Comparison of ENCODE assay signal across 10 mouse cellular contexts in genomic region chr15:9130772-9131498, GRCm38 (mm10). TPM values are rescaled to one million over a fixed set of nuclear protein-coding genes. Genes with fewer than 3 reads are reported as not detected.
DNase-seq lines count a peak whose midpoint lies in the region; ATAC-seq and TF ChIP-seq lines count a peak whose summit lies in the region.
"Had no signal": no experiment of that assay in that cellular context is flagged by ENCODE, and none has a peak within 500 bp of the region (broad histone marks: within the 10 kb centered on the region; RNA-seq: fewer than 3 reads in every experiment).

No protein-coding gene starts in this region.

- H3K9ac ChIP-seq in forebrain, embryonic 13.5 days, result no peak overlapping the region
- H3K9ac ChIP-seq in liver, adult 2 months (ENCODE audit: low read depth, low read length), result no peak overlapping the region
- no peak overlapping the region for H3K9ac ChIP-seq in midbrain, embryonic 15.5 days

- no peaks in the 10 kb centered on the region for H3K9me3 ChIP-seq in forebrain, embryonic 13.5 days (replicated peaks)
- no peaks in the 10 kb centered on the region for H3K9me3 ChIP-seq in forebrain, embryonic 10.5 days
- no peaks in the 10 kb centered on the region for H3K9me3 ChIP-seq in midbrain, embryonic 15.5 days

- no peak overlapping the region for H3K27ac ChIP-seq in forebrain, embryonic 13.5 days
- H3K27ac ChIP-seq in forebrain, embryonic 10.5 days, result no peak overlapping the region
- peak overlapping the region; percentile 39; the same call in 1 of the 2 replicates for H3K27ac ChIP-seq in liver, adult 2 months (replicated peaks; ENCODE audit: insufficient read depth, low read depth, low read length)
- H3K27ac ChIP-seq in midbrain, embryonic 15.5 days, result no peak overlapping the region; the same call in 1 of the 2 replicates

- 75% methylated on average over 9 of the region's 9 CpGs for WGBS in forebrain, embryonic 13.5 days
- 86% methylated on average over 9 of the region's 9 CpGs for WGBS in forebrain, embryonic 10.5 days
- 89% methylated on average over 9 of the region's 9 CpGs for WGBS in liver, adult 2 months
- 67% methylated on average over 9 of the region's 9 CpGs for WGBS in midbrain, embryonic 15.5 days

- no peak for DNase-seq in forebrain, embryonic 10.5 days (ENCODE audit: extremely low spot score, low spot score)
- no peak for DNase-seq in liver, adult 2 months (ENCODE audit: extremely low read depth, low read depth, low spot score)
- DNase-seq in liver, result no peak
- no peak for DNase-seq in retina, postnatal 1 day
- DNase-seq in thymus, postnatal 0 days (ENCODE audit: low spot score), result no peak
- DNase-seq: kidney, postnatal 36 days had no signal

- TF ChIP-seq CTCF in liver, adult 2 months (IDR thresholded peaks at IDR 0.05; ENCODE audit: low read depth, low read length), result no peak

- H3K4me1 ChIP-seq in forebrain, embryonic 13.5 days, result peaks cover 22% of the 10 kb centered on the region
- no peaks in the 10 kb centered on the region for H3K4me1 ChIP-seq in forebrain, embryonic 10.5 days
- H3K4me1 ChIP-seq in liver, adult 2 months (ENCODE audit: control insufficient read depth, insufficient read depth, low read length), result peaks cover 10% of the 10 kb centered on the region
- peaks cover 6% of the 10 kb centered on the region; the same call in 1 of the 2 replicates for H3K4me1 ChIP-seq in midbrain, embryonic 15.5 days

- H3K27me3 ChIP-seq in forebrain, embryonic 13.5 days, result no peaks in the 10 kb centered on the region
- H3K27me3 ChIP-seq in forebrain, embryonic 10.5 days (ENCODE audit: poor library complexity, severe bottlenecking), result no peaks in the 10 kb centered on the region
- H3K27me3 ChIP-seq in liver, adult 2 months (ENCODE audit: control insufficient read depth, insufficient read depth, low read length), result no peaks in the 10 kb centered on the region
- no peaks in the 10 kb centered on the region for H3K27me3 ChIP-seq in midbrain, embryonic 15.5 days (replicated peaks)
- H3K27me3 ChIP-seq: Patski had no signal

- H3K4me2 ChIP-seq in forebrain, embryonic 13.5 days, result no peak overlapping the region
- H3K4me2 ChIP-seq in midbrain, embryonic 15.5 days, result no peak overlapping the region

- peak; percentile 54 for ATAC-seq in forebrain, embryonic 13.5 days
- peak; percentile 22; the same call in 1 of the 2 replicates for ATAC-seq in granulocyte monocyte progenitor cell, adult 5-6 weeks (replicated peaks; ENCODE audit: poor library complexity, severe bottlenecking)
- ATAC-seq in midbrain, embryonic 15.5 days (replicated peaks), result peak; percentile 72
- ATAC-seq: Patski had no signal

- H3K36me3 ChIP-seq in forebrain, embryonic 13.5 days (ENCODE audit: poor library complexity, severe bottlenecking), result peaks cover 74% of the 10 kb centered on the region
- peaks cover 98% of the 10 kb centered on the region for H3K36me3 ChIP-seq in forebrain, embryonic 10.5 days (replicated peaks)
- no peaks in the 10 kb centered on the region for H3K36me3 ChIP-seq in liver, adult 2 months (ENCODE audit: control insufficient read depth, insufficient read depth, low read length)
- H3K36me3 ChIP-seq in midbrain, embryonic 15.5 days (replicated peaks), result no peaks in the 10 kb centered on the region

- H3K79me2 ChIP-seq in liver, adult 2 months (ENCODE audit: control insufficient read depth, insufficient read depth, low read length), result no peaks in the 10 kb centered on the region

- no peak overlapping the region for H3K4me3 ChIP-seq in forebrain, embryonic 13.5 days
- H3K4me3 ChIP-seq in forebrain, embryonic 10.5 days, result no peak overlapping the region
- no peak overlapping the region for H3K4me3 ChIP-seq in liver, adult 2 months (ENCODE audit: insufficient read depth, low read depth, low read length)
- H3K4me3 ChIP-seq in midbrain, embryonic 15.5 days, result no peak overlapping the region

- TF ChIP-seq POLR2A in liver, adult 2 months (IDR thresholded peaks at IDR 0.05; ENCODE audit: extremely low read depth, insufficient read depth, low read length), result no peak

RNA-seq across cellular contexts. Expression of gene Lmbrd2, which starts 9.4 kb away (rescaled TPM):
- polyA plus RNA-seq in forebrain, embryonic 13.5 days (2015; fragmentation: Nextera tagmentation; extraction: Ambion mirVana), result 2.9 and 3.9 TPM in 2 replicates
- 2.2 and 2.7 TPM in 2 replicates for polyA plus RNA-seq in forebrain, embryonic 10.5 days (2016; fragmentation: Nextera tagmentation; extraction: Ambion mirVana)
- 38.4 and 40.8 TPM in 2 replicates for total RNA-seq in liver, adult 2 months (2014; rRNA removed)
- 17.0 and 23.7 TPM in 2 replicates for polyA plus RNA-seq in liver, adult 2 months (2012; rRNA removed)
- 10.1 and 16.1 TPM in 2 replicates for total RNA-seq in granulocyte monocyte progenitor cell, adult 5-6 weeks (2014; fragmentation: Nextera tagmentation)
- total RNA-seq in granulocyte monocyte progenitor cell, adult 5-6 weeks (2017), result 6.6 and 7.0 TPM in 2 replicates
- polyA plus RNA-seq in midbrain, embryonic 15.5 days (2015; fragmentation: Nextera tagmentation; extraction: Ambion mirVana), result 3.3 and 4.3 TPM in 2 replicates
- 2.1 and 2.3 TPM in 2 replicates for polyA plus RNA-seq in thymus, postnatal 0 days (2015; fragmentation: Nextera tagmentation; extraction: Ambion mirVana)

RNA-seq across cellular contexts. Expression of gene Skp2, which starts 24.3 kb away (rescaled TPM):
- polyA plus RNA-seq in forebrain, embryonic 13.5 days (2015; fragmentation: Nextera tagmentation; extraction: Ambion mirVana), result 72.0 and 79.1 TPM in 2 replicates
- polyA plus RNA-seq in forebrain, embryonic 10.5 days (2016; fragmentation: Nextera tagmentation; extraction: Ambion mirVana), result 134 and 136 TPM in 2 replicates
- 1.6 and 1.7 TPM in 2 replicates for total RNA-seq in liver, adult 2 months (2014; rRNA removed)
- 0.29 and 0.62 TPM in 2 replicates for polyA plus RNA-seq in liver, adult 2 months (2012; rRNA removed)
- 25.1 and 36.9 TPM in 2 replicates for total RNA-seq in granulocyte monocyte progenitor cell, adult 5-6 weeks (2014; fragmentation: Nextera tagmentation)
- total RNA-seq in granulocyte monocyte progenitor cell, adult 5-6 weeks (2017), result 22.4 and 32.4 TPM in 2 replicates
- polyA plus RNA-seq in midbrain, embryonic 15.5 days (2015; fragmentation: Nextera tagmentation; extraction: Ambion mirVana), result 19.7 and 21.5 TPM in 2 replicates
- 32.5 and 33.7 TPM in 2 replicates for polyA plus RNA-seq in thymus, postnatal 0 days (2015; fragmentation: Nextera tagmentation; extraction: Ambion mirVana)

RNA-seq across cellular contexts. Expression of gene Nadk2, which starts 59.9 kb away (rescaled TPM):
- 23.0 and 24.4 TPM in 2 replicates for polyA plus RNA-seq in forebrain, embryonic 13.5 days (2015; fragmentation: Nextera tagmentation; extraction: Ambion mirVana)
- polyA plus RNA-seq in forebrain, embryonic 10.5 days (2016; fragmentation: Nextera tagmentation; extraction: Ambion mirVana), result 30.1 and 30.4 TPM in 2 replicates
- 162 and 163 TPM in 2 replicates for total RNA-seq in liver, adult 2 months (2014; rRNA removed)
- 71.8 and 91.9 TPM in 2 replicates for polyA plus RNA-seq in liver, adult 2 months (2012; rRNA removed)
- total RNA-seq in granulocyte monocyte progenitor cell, adult 5-6 weeks (2014; fragmentation: Nextera tagmentation), result 31.8 and 52.6 TPM in 2 replicates
- total RNA-seq in granulocyte monocyte progenitor cell, adult 5-6 weeks (2017), result 57.9 and 63.5 TPM in 2 replicates
- 25.7 and 25.8 TPM in 2 replicates for polyA plus RNA-seq in midbrain, embryonic 15.5 days (2015; fragmentation: Nextera tagmentation; extraction: Ambion mirVana)
- 15.4 and 17.6 TPM in 2 replicates for polyA plus RNA-seq in thymus, postnatal 0 days (2015; fragmentation: Nextera tagmentation; extraction: Ambion mirVana)

Comparison
In these comparisons a context has a peak if more than half of its experiments do, and no peak if none do; other contexts are left out.
1. ATAC-seq: peak in every context shown above with its lines; median percentile 72 in midbrain, embryonic 15.5 days; 54 in forebrain, embryonic 13.5 days; 22 in granulocyte monocyte progenitor cell, adult 5-6 weeks.
2. RNA of gene Skp2, which starts 24.3 kb away (polyA plus RNA-seq): 134 to 136 TPM in forebrain, embryonic 10.5 days, 72.0 to 79.1 TPM in forebrain, embryonic 13.5 days, 32.5 to 33.7 TPM in thymus, postnatal 0 days and 19.7 to 21.5 TPM in midbrain, embryonic 15.5 days; 0.29 to 0.62 TPM in liver, adult 2 months; every median in the first group is over 10 times any median in the second.